In the genomic region with DNA sequence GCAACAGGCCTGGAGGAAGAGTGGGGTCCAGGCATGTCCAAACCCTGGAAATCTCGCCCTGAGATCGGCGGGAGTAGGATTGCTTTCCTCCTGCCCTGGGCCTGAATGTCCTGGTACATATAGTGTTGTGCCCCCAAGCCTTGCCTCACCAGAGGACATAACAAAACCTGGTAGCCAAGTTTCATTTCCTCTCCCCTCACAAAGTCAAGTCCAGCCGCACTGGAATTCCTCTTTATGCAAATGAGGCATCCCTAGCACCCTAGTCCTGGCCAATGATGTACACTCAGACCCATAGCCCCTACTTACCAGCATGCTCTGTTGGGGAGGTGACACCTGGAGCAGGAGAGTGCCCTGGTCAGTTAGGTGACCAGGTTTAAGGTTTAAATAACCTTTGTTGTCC, we compare ENCODE assay signal across 36 mouse cellular contexts. TPM values are rescaled to one million over a fixed set of nuclear protein-coding genes. Genes with fewer than 3 reads are reported as not detected.
DNase-seq lines count a peak whose midpoint lies in the region; ATAC-seq and TF ChIP-seq lines count a peak whose summit lies in the region.
"Had no signal": no experiment of that assay in that cellular context is flagged by ENCODE, and none has a peak within 500 bp of the region (broad histone marks: within the 10 kb centered on the region; RNA-seq: fewer than 3 reads in every experiment).

No protein-coding gene starts in this region.

- no peak overlapping the region for H3K4me3 ChIP-seq in liver, postnatal 0 days (ENCODE audit: low read depth, low read length)
- no peak overlapping the region for H3K4me3 ChIP-seq in liver, embryonic 11.5 days (ENCODE audit: low read depth, low read length)
- no peak overlapping the region for H3K4me3 ChIP-seq in CH12.LX (replicated peaks in 1 of 3; ENCODE audit: low read depth in 2 of 3, low read length in 2 of 3, poor library complexity in 1 of 3)
- no peak overlapping the region for H3K4me3 ChIP-seq in brown adipose tissue, adult 24 weeks (ENCODE audit: insufficient read depth, low read depth, low read length)
- no peak overlapping the region for H3K4me3 ChIP-seq in hindbrain, embryonic 13.5 days
- H3K4me3 ChIP-seq: embryonic facial prominence, embryonic 12.5 days; embryonic facial prominence, embryonic 15.5 days; gastrocnemius, adult 2 months; heart, adult 2 months; hindbrain, embryonic 12.5 days; intestine, embryonic 15.5 days had no signal

- no peak for ATAC-seq in liver, postnatal 0 days
- ATAC-seq in liver, embryonic 11.5 days (replicated peaks; ENCODE audit: low FRiP score): no peak
- ATAC-seq in megakaryocyte, adult 5-6 weeks (ENCODE audit: poor library complexity, severe bottlenecking): peak; percentile 11; the same call in 1 of the 2 replicates
- no peak for ATAC-seq in hindbrain, embryonic 13.5 days (ENCODE audit: low FRiP score)
- ATAC-seq: CD4-positive, CD25-positive, alpha-beta regulatory T cell, adult 4 months; forebrain, embryonic 14.5 days; forebrain, postnatal 0 days; hindbrain, embryonic 16.5 days; intestine, embryonic 15.5 days had no signal

- H3K4me2 ChIP-seq in liver, postnatal 0 days (ENCODE audit: low read depth, low read length): no peak overlapping the region
- H3K4me2 ChIP-seq in liver, embryonic 11.5 days: no peak overlapping the region
- no peak overlapping the region for H3K4me2 ChIP-seq in CH12.LX (ENCODE audit: insufficient read depth, low read depth, poor library complexity, severe bottlenecking)
- no peak overlapping the region for H3K4me2 ChIP-seq in hindbrain, embryonic 13.5 days
- H3K4me2 ChIP-seq: embryonic facial prominence, embryonic 12.5 days; embryonic facial prominence, embryonic 15.5 days; heart, embryonic 11.5 days; hindbrain, embryonic 12.5 days; intestine, embryonic 15.5 days had no signal

- TF ChIP-seq POLR2A in CH12.LX (IDR thresholded peaks at IDR 0.05; ENCODE audit: low read depth, low read length): no peak

- no peak for TF ChIP-seq CTCF in liver, postnatal 0 days (IDR thresholded peaks at IDR 0.05; ENCODE audit: low read depth)
- no peak for TF ChIP-seq CTCF in CH12.LX (conservative IDR thresholded peaks at IDR 0.05 in 1 of 2, IDR thresholded peaks at IDR 0.05 in 1 of 2; ENCODE audit: low read depth in 2 of 2, low read length in 2 of 2)

- no peak overlapping the region for H3K9ac ChIP-seq in liver, postnatal 0 days (replicated peaks)
- no peak overlapping the region for H3K9ac ChIP-seq in liver, embryonic 11.5 days (ENCODE audit: low read depth, low read length)
- no peak overlapping the region for H3K9ac ChIP-seq in CH12.LX (ENCODE audit: insufficient read depth, low read depth)
- H3K9ac ChIP-seq in hindbrain, embryonic 13.5 days: no peak overlapping the region
- H3K9ac ChIP-seq: embryonic facial prominence, embryonic 12.5 days; embryonic facial prominence, embryonic 15.5 days; forebrain, postnatal 0 days; hindbrain, embryonic 12.5 days; intestine, embryonic 15.5 days had no signal

- no peaks in the 10 kb centered on the region for H3K36me3 ChIP-seq in liver, postnatal 0 days (replicated peaks; ENCODE audit: insufficient read depth, low read length)
- no peaks in the 10 kb centered on the region for H3K36me3 ChIP-seq in liver, embryonic 11.5 days (ENCODE audit: control insufficient read depth, insufficient read depth, low read length)
- no peaks in the 10 kb centered on the region for H3K36me3 ChIP-seq in CH12.LX (replicated peaks in 1 of 2; ENCODE audit: control insufficient read depth in 1 of 2, insufficient read depth in 1 of 2, low read length in 1 of 2)
- H3K36me3 ChIP-seq in hindbrain, embryonic 13.5 days: no peaks in the 10 kb centered on the region
- H3K36me3 ChIP-seq: embryonic facial prominence, embryonic 12.5 days; embryonic facial prominence, embryonic 15.5 days; hindbrain, embryonic 12.5 days; intestine, embryonic 15.5 days had no signal

- 0 out of 2 replicates have a peak overlapping the region, but pooled peaks have one; percentile 34 for H3K27ac ChIP-seq in liver, postnatal 0 days (ENCODE audit: low read depth)
- H3K27ac ChIP-seq in liver, embryonic 11.5 days (ENCODE audit: low read depth, low read length): no peak overlapping the region
- no peak overlapping the region for H3K27ac ChIP-seq in CH12.LX (ENCODE audit: insufficient read depth, low read depth)
- peak overlapping the region; percentile 66 for H3K27ac ChIP-seq in brown adipose tissue, adult 24 weeks (replicated peaks; ENCODE audit: low read depth, low read length)
- H3K27ac ChIP-seq in hindbrain, embryonic 13.5 days: no peak overlapping the region
- H3K27ac ChIP-seq: embryonic facial prominence, embryonic 12.5 days; embryonic facial prominence, embryonic 15.5 days; gastrocnemius, adult 2 months; heart, adult 2 months; hindbrain, embryonic 12.5 days; intestine, embryonic 15.5 days had no signal

- H3K79me2 ChIP-seq in CH12.LX (replicated peaks; ENCODE audit: control insufficient read depth, extremely low read depth, insufficient read depth, poor library complexity, severe bottlenecking): no peaks in the 10 kb centered on the region

- 52% methylated on average over 4 of the region's 4 CpGs for WGBS in liver, postnatal 0 days (ENCODE audit: insufficient replicate concordance)
- WGBS in liver, embryonic 11.5 days: 74% methylated on average over 4 of the region's 4 CpGs
- WGBS in hindbrain, embryonic 13.5 days: 84% methylated on average over 4 of the region's 4 CpGs

- H3K9me3 ChIP-seq in liver, postnatal 0 days (ENCODE audit: low read length): no peaks in the 10 kb centered on the region
- H3K9me3 ChIP-seq in liver, embryonic 11.5 days (ENCODE audit: control insufficient read depth, low read length): no peaks in the 10 kb centered on the region
- no peaks in the 10 kb centered on the region for H3K9me3 ChIP-seq in CH12.LX (replicated peaks; ENCODE audit: low read length)
- H3K9me3 ChIP-seq in hindbrain, embryonic 13.5 days: no peaks in the 10 kb centered on the region
- H3K9me3 ChIP-seq: embryonic facial prominence, embryonic 12.5 days; embryonic facial prominence, embryonic 15.5 days; hindbrain, embryonic 12.5 days; intestine, embryonic 15.5 days had no signal

- TF ChIP-seq RAD21 in CH12.LX (IDR thresholded peaks at IDR 0.05; ENCODE audit: low read depth, low read length): no peak

- in situ Hi-C loops in CH12.LX (cut with MboI; ENCODE audit: low pct_ligation_motif_present, low pct_unique_long_range_greater_than_20kb, low sequenced_read_pairs): no loop called here

- DNase-seq in liver, postnatal 0 days: no peak
- no peak for DNase-seq in liver, embryonic 11.5 days (ENCODE audit: low spot score)
- no peak for DNase-seq in CH12.LX (ENCODE audit: extremely low read depth)
- no peak for DNase-seq in T-cell, adult 2 months (ENCODE audit: low spot score)
- no peak for DNase-seq in lung, adult 18-20 months
- DNase-seq: adrenal gland, postnatal 10 days; adrenal gland, postnatal 36 days; cerebellum, adult 18-20 months; cerebellum, adult 9-10 months; cerebellum, postnatal 14 days; forebrain, postnatal 0 days; gastrocnemius, adult 2 months; gastrocnemius, postnatal 14 days had no signal

- peaks cover 17% of the 10 kb centered on the region for H3K4me1 ChIP-seq in liver, postnatal 0 days (ENCODE audit: insufficient read depth)
- H3K4me1 ChIP-seq in liver, embryonic 11.5 days (replicated peaks; ENCODE audit: control insufficient read depth, insufficient read depth, low read length): peaks cover 11% of the 10 kb centered on the region
- peaks cover 18 to 27% of the 10 kb centered on the region in 2 experiments for H3K4me1 ChIP-seq in CH12.LX (ENCODE audit: control insufficient read depth in 1 of 2, insufficient read depth in 2 of 2)
- peaks cover 15% of the 10 kb centered on the region for H3K4me1 ChIP-seq in brown adipose tissue, adult 24 weeks (ENCODE audit: control insufficient read depth, insufficient read depth, insufficient read length, low read length)
- peaks cover 35% of the 10 kb centered on the region for H3K4me1 ChIP-seq in hindbrain, embryonic 13.5 days (replicated peaks)

- H3K27me3 ChIP-seq in liver, postnatal 0 days (ENCODE audit: insufficient read depth, low read length): peaks cover 39% of the 10 kb centered on the region
- peaks cover 40% of the 10 kb centered on the region for H3K27me3 ChIP-seq in liver, embryonic 11.5 days (replicated peaks; ENCODE audit: control insufficient read depth, insufficient read depth, low read length)
- H3K27me3 ChIP-seq in CH12.LX (replicated peaks): peaks cover 14% of the 10 kb centered on the region
- H3K27me3 ChIP-seq in hindbrain, embryonic 13.5 days: peaks cover 41% of the 10 kb centered on the region

- dilution Hi-C loops in CH12.LX (cut with MboI; ENCODE audit: extremely low pct_ligation_motif_present, extremely low pct_unique_long_range_greater_than_20kb, low sequenced_read_pairs): no loop called here

- no peak for TF ChIP-seq EP300 in liver, postnatal 0 days (IDR thresholded peaks at IDR 0.05; ENCODE audit: low read depth)
- peak; percentile 27; the same call in 1 of the 2 replicates for TF ChIP-seq EP300 in CH12.LX (IDR thresholded peaks at IDR 0.05; ENCODE audit: low read length)

RNA-seq across cellular contexts. Expression of gene Gm10160, which starts 0.6 kb away (rescaled TPM):
- not detected in 2 replicates for polyA plus RNA-seq in liver, postnatal 0 days (2015; fragmentation: Nextera tagmentation; extraction: Ambion mirVana)
- polyA plus RNA-seq in liver, embryonic 11.5 days (2014; fragmentation: Nextera tagmentation; extraction: Ambion mirVana): not detected in 2 replicates
- total RNA-seq in CH12.LX (2012; rRNA removed): not detected in 2 replicates
- not detected in 2 replicates for total RNA-seq in CH12.LX (2014; rRNA removed)
- polyA plus RNA-seq in CH12.LX (2012; ENCODE audit: insufficient read length, low read depth): not detected in 2 replicates
- polyA plus RNA-seq in brown adipose tissue, adult 24 weeks (2012; ENCODE audit: insufficient read depth, insufficient read length, missing spikeins): not detected in 2 replicates
- total RNA-seq in megakaryocyte, adult 5-6 weeks (2015): not detected in 2 replicates
- total RNA-seq in megakaryocyte, adult 5-6 weeks (2017): not detected in 2 replicates
- not detected in 2 replicates for polyA plus RNA-seq in hindbrain, embryonic 13.5 days (2015; fragmentation: Nextera tagmentation; extraction: Ambion mirVana)
- total RNA-seq: adrenal gland, adult 18-20 months; adrenal gland, postnatal 10 days; adrenal gland, postnatal 36 days; ES-E14; forebrain, postnatal 0 days; gastrocnemius, adult 2 months; gastrocnemius, postnatal 14 days; gastrocnemius, postnatal 4 days; heart, adult 2 months; heart, postnatal 25 days; hematopoietic stem cell, adult 5-6 weeks had no signal
- polyA plus RNA-seq: brain, embryonic 14.5 days; C2C12; CD4-positive, CD25-positive, alpha-beta regulatory T cell, adult 4 months; embryonic facial prominence, embryonic 12.5 days; embryonic facial prominence, embryonic 15.5 days; forebrain, embryonic 11.5 days; forebrain, embryonic 14.5 days; forebrain, postnatal 0 days; frontal cortex, adult 2 months; heart, adult 2 months; heart, embryonic 11.5 days; heart, embryonic 14.5 days; heart, postnatal 0 days; hindbrain, embryonic 12.5 days; hindbrain, embryonic 16.5 days; intestine, embryonic 15.5 days had no signal

RNA-seq across cellular contexts. Expression of gene Tm6sf1, which starts 2.6 kb away (rescaled TPM):
- 8.7 and 9.0 TPM in 2 replicates for polyA plus RNA-seq in liver, postnatal 0 days (2015; fragmentation: Nextera tagmentation; extraction: Ambion mirVana)
- 12.1 and 12.5 TPM in 2 replicates for polyA plus RNA-seq in liver, embryonic 11.5 days (2014; fragmentation: Nextera tagmentation; extraction: Ambion mirVana)
- total RNA-seq in CH12.LX (2012; rRNA removed) (0.59 and 0.93 TPM in 2 replicates), CH12.LX (2014; rRNA removed) (0.28 and 0.54 TPM in 2 replicates)
- 0.57 and 0.68 TPM in 2 replicates for polyA plus RNA-seq in CH12.LX (2012; ENCODE audit: insufficient read length, low read depth)
- polyA plus RNA-seq in brown adipose tissue, adult 24 weeks (2012; ENCODE audit: insufficient read depth, insufficient read length, missing spikeins): 21.2 and 24.4 TPM in 2 replicates
- total RNA-seq in megakaryocyte, adult 5-6 weeks (2015): 228 and 275 TPM in 2 replicates
- total RNA-seq in megakaryocyte, adult 5-6 weeks (2017): 275 and 308 TPM in 2 replicates
- 10.1 and 11.2 TPM in 2 replicates for polyA plus RNA-seq in hindbrain, embryonic 13.5 days (2015; fragmentation: Nextera tagmentation; extraction: Ambion mirVana)

RNA-seq across cellular contexts. Expression of gene Btbd1, which starts 27.0 kb away (rescaled TPM):
- 16.6 and 20.8 TPM in 2 replicates for polyA plus RNA-seq in liver, postnatal 0 days (2015; fragmentation: Nextera tagmentation; extraction: Ambion mirVana)
- 52.0 and 52.7 TPM in 2 replicates for polyA plus RNA-seq in liver, embryonic 11.5 days (2014; fragmentation: Nextera tagmentation; extraction: Ambion mirVana)
- 45.8 and 48.0 TPM in 2 replicates for total RNA-seq in CH12.LX (2012; rRNA removed)
- 67.1 and 79.3 TPM in 2 replicates for total RNA-seq in CH12.LX (2014; rRNA removed)
- polyA plus RNA-seq in CH12.LX (2012; ENCODE audit: insufficient read length, low read depth): 88.8 and 101 TPM in 2 replicates
- polyA plus RNA-seq in brown adipose tissue, adult 24 weeks (2012; ENCODE audit: insufficient read depth, insufficient read length, missing spikeins): 193 and 285 TPM in 2 replicates
- total RNA-seq in megakaryocyte, adult 5-6 weeks (2015): 49.7 and 59.4 TPM in 2 replicates
- total RNA-seq in megakaryocyte, adult 5-6 weeks (2017): 110 and 111 TPM in 2 replicates
- polyA plus RNA-seq in hindbrain, embryonic 13.5 days (2015; fragmentation: Nextera tagmentation; extraction: Ambion mirVana): 87.2 and 95.1 TPM in 2 replicates

Comparison
In these comparisons a context has a peak if more than half of its experiments do, and no peak if none do; other contexts are left out.
1. H3K27ac ChIP-seq: peak in liver, postnatal 0 days (single experiment) and brown adipose tissue, adult 24 weeks (single experiment); none in liver, embryonic 11.5 days (single experiment), CH12.LX (single experiment) and hindbrain, embryonic 13.5 days (single experiment).